Mouse (Mus musculus) intestine, embryonic 16.5 days (tissue): ENCODE measurements around the gene Cabin1. TPM values are rescaled to one million over a fixed set of nuclear protein-coding genes. Genes with fewer than 3 reads are reported as not detected.

Source experiments
- ATAC-seq: fragments of 200-750 bp; cut with Nextera tagmentation; 2 replicates; pipeline ENCODE4 v1.8.0; 2017; ENCODE audit warnings: moderate TSS enrichment, moderate library complexity
- H3K27ac ChIP-seq: fragments of 300-500 bp; sonication (generic); 2 replicates; pipeline ENCODE4 v1.5.1; 2014; ENCODE audit warnings: mild to moderate bottlenecking, low read length
- H3K27me3 ChIP-seq: fragments of 300-500 bp; sonication (generic); replicated peaks from 2 replicates; pipeline ENCODE4 v1.6.1; 2014; ENCODE audit warnings: low read length, control low read depth, mixed read lengths; ENCODE audit not compliant: control insufficient read depth, insufficient read depth
- H3K36me3 ChIP-seq: fragments of 300-500 bp; sonication (generic); 2 replicates; pipeline ENCODE4 v1.6.1; 2014; ENCODE audit warnings: low read length, control low read depth; ENCODE audit not compliant: control insufficient read depth, insufficient read depth
- H3K4me1 ChIP-seq: fragments of 300-500 bp; sonication (generic); 2 replicates; pipeline ENCODE4 v1.6.1; 2014; ENCODE audit warnings: low read length, control low read depth, mixed read lengths; ENCODE audit not compliant: control insufficient read depth, insufficient read depth
- H3K4me2 ChIP-seq: fragments of 300-500 bp; sonication (generic); 2 replicates; pipeline ENCODE4 v1.6.1; 2014; ENCODE audit warnings: low read depth, low read length, control low read depth
- H3K4me3 ChIP-seq: fragments of 300-500 bp; sonication (generic); 2 replicates; pipeline ENCODE4 v1.5.1; 2014; ENCODE audit warnings: mild to moderate bottlenecking, low read length
- H3K9ac ChIP-seq: fragments of 300-500 bp; sonication (generic); 2 replicates; pipeline ENCODE4 v1.6.1; 2014; ENCODE audit warnings: low read depth, low read length
- H3K9me3 ChIP-seq: fragments of 300-500 bp; sonication (generic); 2 replicates; pipeline ENCODE4 v1.6.1; 2016; ENCODE audit warnings: low read length, control low read depth; ENCODE audit not compliant: control insufficient read depth
- WGBS: fragments of 180-500 bp; shearing (Covaris S2); extraction: QIAGEN DNeasy Blood & Tissue Kit; methylation state at CpG from one replicate; pipeline ENCODE4 v1.1.7; 2014; 5-methylcytosine and 5-hydroxymethylcytosine counted together
- polyA plus RNA-seq: library from polyadenylated mRNA; unstranded; fragments of >200 nt; fragmentation: Nextera tagmentation; extraction: Ambion mirVana; gene quantifications from 2 replicates; pipeline ENCODE4 v1.2.1, GENCODE M21; 2015

Gene Cabin1
- polyA plus RNA-seq, 1 experiment from 2014 or later, result 26.4 TPM

GRCm38 (mm10) chr10:75641721-75642222 lies 122.4 kb downstream of the Cabin1 start:
- no peak overlapping the region for H3K27ac ChIP-seq
- H3K4me3 ChIP-seq, result no peak overlapping the region
- no peak overlapping the region for H3K9ac ChIP-seq
- no peak overlapping the region for H3K4me2 ChIP-seq
- no peaks in the 10 kb centered on the region for H3K27me3 ChIP-seq
- 77% methylated on average over 7 of the region's 7 CpGs for WGBS
- peaks cover 16% of the 10 kb centered on the region for H3K4me1 ChIP-seq
- ATAC-seq, result no peak
- H3K36me3 ChIP-seq, result 0 out of 2 replicates have a peak, but pooled peaks cover 3% of the 10 kb centered on the region
- no peaks in the 10 kb centered on the region for H3K9me3 ChIP-seq

- no peak overlapping the region for H3K9ac ChIP-seq
- WGBS, result 86% methylated on average over 11 of the region's 11 CpGs
- H3K4me1 ChIP-seq, result peaks cover 2% of the 10 kb centered on the region; the same call in 1 of the 2 replicates
- no peak for ATAC-seq
- no peaks in the 10 kb centered on the region for H3K27me3 ChIP-seq
- H3K27ac ChIP-seq, result no peak overlapping the region
- no peak overlapping the region for H3K4me3 ChIP-seq
- no peaks in the 10 kb centered on the region for H3K9me3 ChIP-seq
- H3K36me3 ChIP-seq, result no peaks in the 10 kb centered on the region
- H3K4me2 ChIP-seq, result no peak overlapping the region
These were observed 126.4 kb downstream of the Cabin1 start for GRCm38 (mm10) chr10:75637711-75638110.

GRCm38 (mm10) chr10:75636084-75636786 lies 127.9 kb downstream of the Cabin1 start:
- H3K36me3 ChIP-seq, result no peaks in the 10 kb centered on the region
- H3K4me1 ChIP-seq, result no peaks in the 10 kb centered on the region
- no peaks in the 10 kb centered on the region for H3K27me3 ChIP-seq
- H3K9ac ChIP-seq, result no peak overlapping the region
- no peak for ATAC-seq
- no peak overlapping the region for H3K4me3 ChIP-seq
- 87% methylated on average over 12 of the region's 12 CpGs for WGBS
- H3K27ac ChIP-seq, result no peak overlapping the region
- no peaks in the 10 kb centered on the region for H3K9me3 ChIP-seq
- H3K4me2 ChIP-seq, result no peak overlapping the region

GRCm38 (mm10) chr10:75635693-75636055 lies 128.5 kb downstream of the Cabin1 start:
- Histone ChIP-seq H3K36me3 (no peaks in the 10 kb centered on the region), H3K4me3 (no peak overlapping the region), H3K9me3 (no peaks in the 10 kb centered on the region), H3K27ac (no peak overlapping the region), H3K27me3 (no peaks in the 10 kb centered on the region), H3K4me2 (no peak overlapping the region), H3K4me1 (no peaks in the 10 kb centered on the region), H3K9ac (no peak overlapping the region)
- no peak for ATAC-seq
- 10% methylated on average over 9 of the region's 9 CpGs for WGBS

- Histone ChIP-seq H3K27ac (no peak overlapping the region), H3K9me3 (no peaks in the 10 kb centered on the region), H3K27me3 (no peaks in the 10 kb centered on the region), H3K9ac (no peak overlapping the region), H3K36me3 (no peaks in the 10 kb centered on the region), H3K4me3 (no peak overlapping the region), H3K4me2 (no peak overlapping the region), H3K4me1 (no peaks in the 10 kb centered on the region)
- 68% methylated on average over 14 of the region's 14 CpGs for WGBS
- no peak for ATAC-seq
These were observed 129.0 kb downstream of the Cabin1 start for GRCm38 (mm10) chr10:75635019-75635692.

- Histone ChIP-seq H3K27me3 (no peaks in the 10 kb centered on the region), H3K4me2 (no peak overlapping the region), H3K9me3 (no peaks in the 10 kb centered on the region), H3K9ac (no peak overlapping the region), H3K4me1 (no peaks in the 10 kb centered on the region), H3K27ac (no peak overlapping the region), H3K4me3 (no peak overlapping the region), H3K36me3 (no peaks in the 10 kb centered on the region)
- no peak for ATAC-seq
- 95% methylated on average over 8 of the region's 8 CpGs for WGBS
These were observed 129.5 kb downstream of the Cabin1 start for GRCm38 (mm10) chr10:75634610-75635009.

- no peaks in the 10 kb centered on the region for H3K27me3 ChIP-seq
- H3K36me3 ChIP-seq, result no peaks in the 10 kb centered on the region
- ATAC-seq, result no peak
- peak overlapping the region; percentile 28; the same call in 1 of the 2 replicates for H3K27ac ChIP-seq
- no peaks in the 10 kb centered on the region for H3K4me1 ChIP-seq
- no peak overlapping the region for H3K9ac ChIP-seq
- no peaks in the 10 kb centered on the region for H3K9me3 ChIP-seq
- H3K4me2 ChIP-seq, result no peak overlapping the region
- H3K4me3 ChIP-seq, result no peak overlapping the region
- WGBS, result 68% methylated on average over 14 of the region's 14 CpGs
These were observed 130.5 kb downstream of the Cabin1 start for GRCm38 (mm10) chr10:75633576-75634139.

- no peak overlapping the region for H3K4me3 ChIP-seq
- ATAC-seq, result peak; percentile 48
- H3K9me3 ChIP-seq, result no peaks in the 10 kb centered on the region
- H3K9ac ChIP-seq, result no peak overlapping the region
- peak overlapping the region; percentile 28; the same call in 1 of the 2 replicates for H3K27ac ChIP-seq
- no peaks in the 10 kb centered on the region for H3K27me3 ChIP-seq
- H3K4me1 ChIP-seq, result no peaks in the 10 kb centered on the region
- H3K4me2 ChIP-seq, result no peak overlapping the region
- no peaks in the 10 kb centered on the region for H3K36me3 ChIP-seq
- 64% methylated on average over 5 of the region's 5 CpGs for WGBS
These were observed 131.1 kb downstream of the Cabin1 start for GRCm38 (mm10) chr10:75633048-75633447.

GRCm38 (mm10) chr10:75632633-75633032 lies 131.5 kb downstream of the Cabin1 start:
- 45% methylated on average over 5 of the region's 5 CpGs for WGBS

More at GRCm38 (mm10) chr10:75632633-75633032, 131.5 kb downstream of the Cabin1 start:
- Histone ChIP-seq H3K9ac (no peak overlapping the region), H3K27ac (no peak overlapping the region), H3K4me3 (no peak overlapping the region), H3K4me1 (no peaks in the 10 kb centered on the region), H3K4me2 (no peak overlapping the region), H3K27me3 (no peaks in the 10 kb centered on the region), H3K9me3 (no peaks in the 10 kb centered on the region), H3K36me3 (no peaks in the 10 kb centered on the region)
- ATAC-seq, result peak; percentile 54; the same call in 1 of the 2 replicates
